Mouse (Mus musculus) lung, postnatal 25 days (tissue): ENCODE results near the gene Zcchc4.
"Not testable (repeated sequence)": the region's sequence is repeated elsewhere in the genome, so short reads cannot be mapped to it uniquely, and the experiment has no call there.

Source experiments
- DNase-seq: peaks from one replicate; pipeline ENCODE4 v3.0.0; 2022; ENCODE audit warnings: low spot score

Gene Zcchc4

GRCm38 (mm10) chr5:52775237-52775636 lies at the start of gene Zcchc4:
Gene Zcchc4, plus strand, starts transcription at chr5:52775409.
- no peak for DNase-seq

GRCm38 (mm10) chr5:52727747-52728146 lies 47.5 kb upstream of the Zcchc4 start:
- DNase-seq: no peak

GRCm38 (mm10) chr5:52732811-52733210 lies 42.4 kb upstream of the Zcchc4 start:
- no peak for DNase-seq

- no peak for DNase-seq
These were observed 39.2 kb upstream of the Zcchc4 start for GRCm38 (mm10) chr5:52736046-52736445.

GRCm38 (mm10) chr5:52741391-52742111 lies 33.7 kb upstream of the Zcchc4 start, which contains the start of gene Pi4k2b:
Gene Pi4k2b, plus strand, starts transcription at chr5:52741574.
- DNase-seq: peak; percentile 87

GRCm38 (mm10) chr5:52742112-52742813 lies 32.9 kb upstream of the Zcchc4 start:
- peak; percentile 59 for DNase-seq

GRCm38 (mm10) chr5:52743231-52743630 lies 32.0 kb upstream of the Zcchc4 start:
- DNase-seq: peak; percentile 17

GRCm38 (mm10) chr5:52746920-52747319 lies 28.3 kb upstream of the Zcchc4 start:
- no peak for DNase-seq

GRCm38 (mm10) chr5:52748732-52749131 lies 26.5 kb upstream of the Zcchc4 start:
- DNase-seq: peak; percentile 88

- peak; percentile 17 for DNase-seq
These were observed 22.1 kb upstream of the Zcchc4 start for GRCm38 (mm10) chr5:52753146-52753545.

GRCm38 (mm10) chr5:52754196-52754595 lies 21.0 kb upstream of the Zcchc4 start:
- no peak for DNase-seq

- peak; percentile 32 for DNase-seq
These were observed 19.9 kb upstream of the Zcchc4 start for GRCm38 (mm10) chr5:52755337-52755736.

GRCm38 (mm10) chr5:52755989-52756388 lies 19.2 kb upstream of the Zcchc4 start:
- peak; percentile 69 for DNase-seq

GRCm38 (mm10) chr5:52762586-52762985 lies 12.6 kb upstream of the Zcchc4 start:
- peak; percentile 53 for DNase-seq

- DNase-seq: no peak
These were observed 942 bp upstream of the Zcchc4 start for GRCm38 (mm10) chr5:52774267-52774666.

- not testable (repeated sequence) for DNase-seq
These were observed 1.5 kb downstream of the Zcchc4 start for GRCm38 (mm10) chr5:52776466-52777354.

- peak; percentile 84 for DNase-seq
These were observed 7.5 kb downstream of the Zcchc4 start for GRCm38 (mm10) chr5:52782523-52783250.

GRCm38 (mm10) chr5:52783251-52783620 lies 8.0 kb downstream of the Zcchc4 start:
- DNase-seq: no peak

GRCm38 (mm10) chr5:52783957-52784356 lies 8.7 kb downstream of the Zcchc4 start:
- no peak for DNase-seq

- DNase-seq: no peak
These were observed 11.5 kb downstream of the Zcchc4 start for GRCm38 (mm10) chr5:52786556-52787322.

GRCm38 (mm10) chr5:52793230-52793629 lies 18.0 kb downstream of the Zcchc4 start:
- DNase-seq: no peak
